Mouse (Mus musculus): ENCODE results near the gene Greb1.

The Greb1 gene

DNA sequence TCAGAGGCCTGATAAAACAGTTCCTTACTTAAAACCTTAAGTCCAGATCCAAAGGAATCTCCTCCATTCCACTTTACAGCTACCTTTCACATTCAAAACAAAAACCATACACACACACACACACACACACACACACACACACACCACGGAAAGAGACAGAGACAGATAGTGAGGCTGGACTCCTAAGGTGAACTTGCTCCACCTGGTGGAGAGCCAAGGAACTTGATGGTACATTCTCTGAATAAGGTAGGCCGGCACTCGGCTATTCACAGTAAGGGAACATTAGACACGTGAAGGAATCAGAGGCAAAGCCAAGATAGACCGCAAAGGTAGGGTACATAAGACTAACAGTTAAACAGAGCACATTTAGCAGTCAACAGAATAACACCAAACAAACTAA, 4.8 kb upstream of the Greb1 start:
- DNase-seq (ENCODE audit: low read depth, low spot score), result peak; percentile 62

DNA sequence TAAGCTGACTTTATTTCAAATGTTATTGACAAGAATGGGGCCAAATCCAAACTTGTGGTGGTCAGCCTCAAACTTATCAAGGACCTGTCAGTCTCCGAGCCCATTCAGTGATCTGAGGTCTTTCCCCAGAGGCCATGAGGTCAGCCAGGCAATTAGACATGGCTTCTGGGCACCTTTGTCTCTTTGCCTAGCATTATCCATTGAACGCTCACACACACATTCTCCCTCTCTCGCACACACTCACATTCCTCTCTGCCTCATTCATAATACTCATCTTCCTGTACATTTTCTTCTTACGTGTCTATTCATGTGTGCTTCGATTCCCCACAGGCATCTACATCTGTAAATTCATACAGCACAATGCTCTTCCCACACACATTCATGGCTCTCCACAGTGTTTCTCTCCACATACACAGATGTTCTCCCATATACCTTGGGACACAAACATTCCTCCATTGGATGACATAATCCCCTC, 3.3 kb upstream of the Greb1 start:
- DNase-seq (ENCODE audit: low read depth, low spot score), result no peak

DNA sequence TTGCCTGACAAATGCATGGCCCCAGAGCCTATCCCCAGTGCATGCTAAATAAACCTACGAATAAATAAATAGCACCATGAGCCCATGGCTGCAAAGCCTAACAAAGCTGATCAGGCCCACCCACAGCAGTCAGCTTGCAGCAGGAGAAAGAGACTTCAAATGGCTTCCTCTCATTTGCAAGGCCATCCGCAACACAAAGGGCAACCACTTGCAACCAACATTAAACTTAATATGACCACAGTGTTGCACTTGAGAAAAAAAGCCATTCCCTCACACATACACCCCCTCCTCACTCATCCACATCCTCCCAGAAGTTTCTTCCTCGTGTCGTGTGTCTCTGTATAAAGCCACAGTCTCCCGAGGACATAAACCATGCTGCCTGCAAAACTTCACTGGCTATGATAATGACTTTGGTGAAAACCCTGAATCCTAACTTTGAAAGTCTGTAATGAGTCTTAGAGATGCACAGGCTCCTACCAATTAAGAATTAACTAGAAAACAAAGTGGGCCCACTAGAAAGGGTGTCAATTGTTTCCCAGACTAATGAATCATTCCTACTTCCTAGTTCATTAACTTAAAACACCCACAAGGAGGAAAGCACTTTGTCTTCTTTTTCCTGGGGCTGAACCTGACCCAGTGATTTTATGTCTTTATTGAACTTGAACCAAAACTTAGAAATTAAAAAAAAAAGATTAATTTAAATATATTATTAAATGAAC, 2.7 kb upstream of the Greb1 start:
- DNase-seq (ENCODE audit: low read depth, low spot score), result no peak

DNA sequence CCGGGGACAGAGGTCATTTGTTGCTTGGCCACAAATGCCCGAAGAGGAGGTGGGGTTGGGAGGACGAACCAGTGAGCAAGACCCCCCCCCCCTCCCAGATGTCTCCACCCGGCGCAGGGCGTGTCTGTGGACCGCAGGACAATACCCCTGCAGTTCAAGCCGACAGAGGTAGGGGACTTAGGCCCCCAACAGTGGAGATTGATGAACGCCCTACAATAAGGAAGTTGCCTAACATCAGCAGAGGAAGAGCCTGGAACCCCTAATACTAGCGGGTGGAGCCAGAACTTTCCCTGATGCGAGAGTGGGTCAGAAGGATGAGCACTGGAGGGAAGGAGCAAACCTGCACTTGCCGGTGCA, 251 bp upstream of the Greb1 start:
- no peak for DNase-seq (ENCODE audit: low read depth, low spot score)

DNA sequence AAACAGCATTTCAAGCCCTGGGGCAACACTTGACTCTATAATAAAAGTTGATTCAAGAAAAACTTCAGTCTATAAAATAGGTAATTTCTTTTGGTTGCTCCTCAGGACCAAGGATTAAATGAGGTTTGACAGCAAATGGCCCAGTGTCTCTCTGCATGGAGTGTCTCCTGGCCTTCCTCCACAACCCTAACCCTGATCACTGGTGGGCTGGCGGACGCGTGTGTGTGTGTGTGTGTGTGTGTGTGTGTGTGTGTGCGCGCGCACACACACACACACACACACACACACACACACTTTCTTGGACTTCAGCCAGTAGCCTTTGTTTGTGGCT, 793 bp downstream of the Greb1 start:
- DNase-seq (ENCODE audit: low read depth, low spot score), result no peak

DNA sequence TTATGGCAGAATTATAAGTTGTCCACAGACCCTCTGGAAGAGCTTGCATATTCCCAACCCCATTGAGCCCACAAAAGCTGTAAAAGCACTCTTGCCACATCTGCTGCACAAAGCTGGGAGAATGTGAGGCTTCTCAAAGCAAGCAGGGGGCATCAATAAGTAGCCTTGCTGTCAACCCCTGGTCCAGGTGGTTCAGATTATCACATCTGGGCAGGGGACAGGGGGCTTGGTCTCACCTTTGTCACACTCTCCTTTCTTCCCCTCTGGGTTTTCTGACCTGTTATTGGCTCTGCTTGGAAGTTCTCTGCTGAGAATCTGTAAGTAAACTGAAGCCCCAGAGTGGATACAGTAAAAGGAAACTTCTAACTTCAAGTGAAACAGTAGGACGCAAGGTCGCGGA, 1.8 kb downstream of the Greb1 start:
- no peak for DNase-seq (ENCODE audit: low read depth, low spot score)

DNA sequence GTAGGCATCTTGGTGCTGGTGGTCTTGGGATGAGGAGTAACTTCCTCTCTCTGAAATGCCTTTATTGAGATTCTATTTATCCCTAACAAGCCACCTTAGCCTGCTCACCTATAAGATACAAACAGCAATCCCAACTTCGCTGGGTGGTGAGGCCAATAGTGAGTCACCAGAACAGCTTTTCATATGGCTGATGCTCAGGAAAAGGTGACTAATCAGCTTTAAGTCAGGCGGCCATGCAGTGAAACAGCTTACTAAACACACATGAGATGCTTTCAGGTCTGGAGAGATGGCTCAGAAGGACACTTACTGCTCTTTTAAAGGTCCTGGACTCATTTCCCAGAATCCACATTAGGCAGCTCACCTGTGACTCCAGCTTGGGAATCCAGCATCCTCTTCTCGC, 4.9 kb downstream of the Greb1 start:
- no peak for DNase-seq (ENCODE audit: low read depth, low spot score)

DNA sequence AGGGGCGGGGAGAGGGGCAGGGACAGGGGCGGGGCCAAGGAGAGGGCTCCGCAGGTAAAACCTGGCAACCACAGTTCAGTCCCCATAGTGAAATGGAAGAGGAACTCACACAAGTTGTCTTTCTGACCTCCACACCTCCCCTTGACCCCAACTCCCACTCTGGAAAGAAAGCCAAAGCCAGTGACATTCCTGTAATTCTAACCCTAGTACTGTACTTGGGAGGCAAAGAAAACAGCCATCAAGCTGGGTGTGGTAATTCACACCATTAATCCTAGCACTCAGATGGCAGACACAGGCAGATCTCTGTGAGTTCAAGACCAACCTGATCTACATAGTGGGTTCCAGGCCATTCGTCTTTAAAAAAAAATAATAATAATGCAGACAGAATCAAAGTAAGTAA, 7.3 kb downstream of the Greb1 start:
- DNase-seq (ENCODE audit: low read depth, low spot score), result no peak

DNA sequence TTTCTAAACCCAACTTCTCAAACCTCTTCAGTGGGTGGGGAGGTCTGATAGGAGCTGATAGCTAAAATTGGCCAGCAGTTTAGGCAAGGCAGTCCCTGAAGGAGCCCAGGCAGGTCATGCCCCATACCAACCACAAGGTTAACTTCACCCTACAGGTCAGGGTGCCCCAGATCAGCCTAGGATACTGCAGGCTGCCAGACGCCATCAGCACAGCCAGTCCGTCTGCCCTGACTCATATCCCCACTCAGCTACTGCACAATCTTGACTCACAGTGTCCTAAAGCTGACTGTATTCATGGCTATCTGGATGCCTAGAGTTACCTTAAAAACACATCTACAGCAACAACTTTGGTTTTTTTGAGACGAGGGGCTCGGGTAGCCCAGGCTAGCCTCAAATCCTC, 10.2 kb downstream of the Greb1 start:
- DNase-seq (ENCODE audit: low read depth, low spot score), result no peak

DNA sequence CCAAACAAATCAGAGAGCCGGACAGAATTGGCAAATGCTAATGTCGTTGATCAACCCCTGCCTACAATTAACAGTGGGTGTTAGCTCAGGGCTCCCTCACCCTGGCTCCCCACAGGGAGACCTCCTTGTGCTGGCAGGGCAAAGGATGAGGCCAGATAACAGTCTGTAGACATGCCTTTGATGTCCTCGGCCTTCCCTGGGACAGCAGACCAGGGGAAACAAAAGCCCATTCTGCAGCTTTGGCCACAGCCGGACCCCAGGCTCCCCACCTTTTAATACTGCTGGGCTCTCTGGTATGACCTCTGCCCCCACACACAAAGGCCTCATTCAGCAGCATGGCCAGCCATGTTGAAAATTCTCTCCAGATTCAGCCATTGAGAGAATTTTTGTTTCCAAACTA, 10.9 kb downstream of the Greb1 start:
- DNase-seq (ENCODE audit: low read depth, low spot score), result no peak

DNA sequence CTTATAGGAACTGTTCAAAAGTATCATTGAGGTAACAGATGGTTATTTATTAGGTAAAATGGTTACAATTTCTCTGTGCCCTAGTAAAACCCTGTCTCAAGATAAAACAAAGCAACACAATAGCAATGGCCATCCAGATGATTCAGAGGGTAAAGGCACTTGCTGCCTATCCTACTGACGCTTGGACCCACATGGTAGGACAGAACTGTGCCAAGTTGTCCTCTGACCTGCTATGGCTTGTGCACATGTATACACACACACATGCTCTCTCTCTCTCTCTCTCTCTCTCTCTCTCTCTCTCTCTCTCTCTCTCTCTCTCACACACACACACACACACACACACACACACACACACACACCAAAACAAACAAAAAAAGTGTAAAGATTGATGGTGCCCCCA, 11.5 kb downstream of the Greb1 start:
- no peak for DNase-seq (ENCODE audit: low read depth, low spot score)

DNA sequence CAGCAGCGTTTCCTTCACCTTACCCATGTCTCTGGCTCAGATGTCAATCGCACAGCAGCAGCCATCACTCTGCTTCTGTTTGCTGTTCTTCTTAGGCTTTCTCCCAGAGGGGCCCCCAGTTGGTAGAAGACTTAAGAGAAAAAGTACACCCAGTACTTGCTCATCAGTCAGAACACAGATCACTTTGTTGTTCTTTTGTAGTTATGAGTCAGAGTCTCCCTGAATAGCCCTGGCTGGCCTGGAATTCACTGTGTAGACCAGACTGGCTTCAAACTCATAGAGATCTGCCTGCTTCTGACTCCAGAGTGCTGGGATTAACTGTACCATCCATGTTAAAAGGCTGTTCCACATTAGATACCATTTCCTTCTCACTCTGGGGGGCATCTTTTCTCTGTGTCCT, 12.1 kb downstream of the Greb1 start:
- no peak for DNase-seq (ENCODE audit: low read depth, low spot score)

DNA sequence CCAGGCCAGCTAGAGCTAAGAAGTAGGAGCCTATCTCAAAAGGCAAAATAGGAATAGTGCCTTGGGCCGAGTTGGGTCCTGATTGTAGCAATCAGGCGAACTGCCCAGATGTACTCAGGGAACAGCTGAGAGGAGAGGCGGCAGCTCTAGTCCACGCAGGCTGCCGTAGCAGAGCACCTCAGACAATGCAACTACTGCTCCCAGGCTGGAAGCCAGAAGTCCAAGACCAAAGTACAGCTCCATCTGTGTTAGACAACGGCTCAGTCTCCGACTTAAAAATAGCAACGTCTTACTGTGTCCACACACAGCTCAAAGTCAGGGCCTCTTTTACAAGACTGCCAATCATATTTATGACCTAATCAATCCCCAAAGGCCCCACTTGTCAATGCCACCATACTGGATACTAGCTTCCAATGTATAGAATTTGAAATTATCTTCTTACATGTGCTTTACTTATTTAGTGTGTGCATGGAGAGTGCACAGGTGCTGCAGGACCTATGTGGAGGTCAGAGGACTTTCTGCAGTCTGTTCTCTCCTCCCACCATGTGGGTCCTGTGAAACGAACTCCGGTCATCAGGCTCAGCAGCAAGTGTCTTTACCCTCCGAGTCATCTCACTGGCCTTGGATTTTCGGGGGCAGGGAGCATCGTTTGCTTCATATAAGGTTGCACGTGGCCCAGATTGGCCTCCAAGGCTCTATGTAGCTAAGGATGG, 19.5 kb downstream of the Greb1 start:
- DNase-seq (ENCODE audit: low read depth, low spot score), result no peak

DNA sequence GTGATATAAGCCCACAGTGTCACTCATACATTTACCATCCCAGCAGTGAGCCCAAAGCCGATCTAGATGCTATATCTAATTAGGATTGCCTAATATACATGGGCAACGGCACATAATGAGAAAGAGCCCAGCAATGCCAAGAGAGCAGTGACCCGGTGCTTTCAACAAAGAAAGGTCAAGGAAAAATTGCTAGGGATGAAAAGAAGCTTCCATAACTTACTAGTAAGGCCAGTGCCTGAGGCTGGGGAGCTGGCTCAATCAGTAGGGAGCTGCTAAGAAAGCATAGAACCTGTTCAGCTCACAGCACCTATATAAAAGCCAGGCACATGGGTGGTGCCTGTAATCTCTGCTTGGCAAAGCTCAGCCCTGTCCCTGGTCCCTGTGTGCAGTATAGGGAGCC, 20.4 kb downstream of the Greb1 start:
- no peak for DNase-seq (ENCODE audit: low read depth, low spot score)

DNA sequence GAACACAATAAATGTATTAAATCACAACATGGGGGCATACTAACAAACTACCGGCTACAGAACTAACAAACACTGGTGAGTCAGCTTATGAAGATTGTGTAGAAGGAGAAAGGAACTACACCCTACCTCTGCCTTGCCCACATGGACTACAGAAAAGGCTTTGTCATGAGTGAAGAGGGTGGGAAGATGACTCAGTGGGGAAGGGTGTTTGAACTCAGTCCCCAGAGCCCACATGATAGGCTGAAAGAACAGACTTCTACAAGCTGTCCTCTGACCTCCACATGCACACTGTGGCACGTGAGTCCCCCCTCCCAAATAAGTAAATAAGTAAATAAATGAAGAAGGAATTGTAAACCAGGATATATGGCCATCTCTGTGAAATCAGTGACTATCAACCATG, 21.5 kb downstream of the Greb1 start:
- DNase-seq (ENCODE audit: low read depth, low spot score), result no peak

DNA sequence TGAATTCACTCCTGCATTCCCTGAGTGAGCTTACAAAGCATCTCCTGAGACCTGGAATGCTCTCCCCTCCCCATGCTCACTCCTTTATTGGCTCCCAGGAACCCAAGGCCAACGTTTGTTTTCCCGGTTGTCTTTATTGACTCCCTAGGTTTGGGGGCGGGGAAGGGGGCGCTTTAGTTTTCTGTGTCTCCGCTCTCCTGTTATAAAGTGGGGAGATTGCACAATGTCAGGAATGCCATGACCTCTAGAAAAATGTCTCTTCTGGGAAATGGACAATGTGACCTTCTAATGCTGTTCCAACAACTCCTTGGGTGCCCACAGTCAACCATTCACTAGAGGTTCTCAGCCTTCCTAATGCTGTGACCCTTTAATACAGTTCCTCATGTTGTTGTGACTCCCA, 22.2 kb downstream of the Greb1 start:
- DNase-seq (ENCODE audit: low read depth, low spot score), result no peak

DNA sequence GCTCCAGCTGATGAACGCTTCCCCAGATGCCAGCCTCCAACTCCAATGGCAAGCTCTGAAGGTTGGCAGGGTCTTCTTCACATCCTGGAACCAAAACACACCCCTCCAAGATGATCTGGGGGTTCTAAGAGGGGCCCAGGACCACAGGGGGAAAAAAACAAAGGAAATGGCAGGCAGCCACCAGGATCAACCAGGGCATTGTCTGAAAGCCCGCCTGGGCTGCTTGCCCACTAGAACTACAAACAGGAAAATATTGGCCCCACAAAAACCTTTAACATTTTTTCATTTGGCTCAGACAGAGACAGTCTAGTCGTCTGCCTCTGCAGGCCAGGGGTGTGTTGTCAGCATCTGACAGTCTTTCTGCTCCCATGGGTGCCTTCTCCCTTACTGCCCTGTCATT, 25.3 kb downstream of the Greb1 start:
- DNase-seq (ENCODE audit: low read depth, low spot score), result no peak

DNA sequence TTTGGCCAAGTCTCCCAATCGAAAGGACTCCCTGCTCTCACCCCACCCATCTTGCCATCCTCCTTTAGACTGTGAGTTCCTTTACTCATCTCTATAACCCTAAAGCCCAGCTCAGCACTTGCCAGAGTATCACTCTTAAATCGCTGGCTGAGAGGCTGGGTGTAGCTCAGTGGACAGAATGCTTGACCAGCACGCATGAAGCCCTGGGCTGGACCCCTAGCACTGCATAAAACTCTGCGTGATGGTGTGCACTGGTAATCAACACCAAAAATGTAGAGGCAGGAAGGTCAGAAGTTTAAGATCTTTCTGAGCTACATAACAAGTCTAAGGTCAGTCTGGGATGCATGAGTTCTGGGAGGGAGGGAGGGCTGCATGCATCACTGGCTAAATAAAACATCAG, 26.1 kb downstream of the Greb1 start:
- DNase-seq (ENCODE audit: low read depth, low spot score), result no peak

DNA sequence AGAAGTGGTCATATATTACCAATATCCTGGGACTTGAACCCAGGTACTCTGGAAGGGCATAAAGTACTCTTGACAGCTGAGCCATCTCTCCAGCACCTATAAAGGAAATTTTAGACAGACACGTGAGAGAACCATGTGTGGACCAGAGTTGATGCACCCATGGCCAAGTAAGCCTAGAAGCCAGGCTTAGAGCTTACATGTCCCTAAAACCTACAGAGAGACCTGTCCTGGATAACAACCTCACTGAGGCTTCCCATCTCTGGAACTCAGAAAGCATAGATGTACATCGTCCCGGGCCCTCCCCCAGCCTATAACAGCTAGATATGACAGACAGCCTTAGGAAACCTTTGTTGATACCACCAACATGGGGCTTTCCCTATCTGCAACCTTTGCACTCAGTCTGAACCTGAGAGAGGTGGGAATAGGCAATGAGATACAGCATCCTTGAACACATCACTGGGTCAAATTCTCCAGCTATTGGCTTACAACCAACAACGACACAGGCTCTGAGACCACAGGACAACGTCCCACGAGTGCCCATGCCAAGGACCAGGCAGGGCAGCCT, 31.0 kb downstream of the Greb1 start:
- DNase-seq (ENCODE audit: low read depth, low spot score), result no peak

DNA sequence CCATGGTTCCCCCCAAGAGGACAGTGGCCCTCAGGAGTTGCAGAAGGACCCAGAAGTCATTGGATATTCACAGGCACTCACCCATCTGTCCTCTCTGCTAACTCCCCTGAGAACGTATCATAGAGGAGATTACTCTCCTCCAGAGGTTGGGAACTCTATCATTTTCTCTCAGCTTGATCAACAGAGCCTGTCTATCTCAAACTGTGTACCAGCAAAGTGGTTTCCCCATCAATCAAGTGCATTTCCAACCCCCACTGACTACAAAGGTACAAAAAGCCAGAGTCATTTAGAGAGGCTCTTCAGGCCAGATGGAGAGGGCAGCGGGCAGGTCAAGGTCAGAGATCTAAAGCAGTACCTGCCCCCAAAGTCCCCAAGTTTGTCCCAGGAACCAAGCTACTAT, 32.0 kb downstream of the Greb1 start:
- no peak for DNase-seq (ENCODE audit: low read depth, low spot score)

DNA sequence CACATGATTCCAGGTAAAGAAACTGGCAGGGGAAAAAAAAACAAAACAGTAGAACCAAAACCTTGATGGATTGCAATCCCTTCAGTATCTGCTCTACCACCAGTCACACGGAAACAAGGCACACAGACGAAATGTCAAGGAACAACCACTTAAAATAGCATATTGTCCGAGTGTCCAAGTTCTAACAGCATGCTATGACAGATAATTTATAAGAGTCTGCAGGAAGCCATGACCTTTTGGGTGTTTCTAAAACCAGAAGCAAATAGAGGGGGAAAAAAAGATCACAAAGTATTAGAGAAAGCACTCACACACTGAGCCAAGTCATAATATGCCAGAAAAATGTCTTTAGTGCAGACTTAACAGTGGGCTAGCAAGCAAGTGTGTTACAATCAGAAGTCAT, 32.4 kb downstream of the Greb1 start:
- DNase-seq (ENCODE audit: low read depth, low spot score), result no peak

DNA sequence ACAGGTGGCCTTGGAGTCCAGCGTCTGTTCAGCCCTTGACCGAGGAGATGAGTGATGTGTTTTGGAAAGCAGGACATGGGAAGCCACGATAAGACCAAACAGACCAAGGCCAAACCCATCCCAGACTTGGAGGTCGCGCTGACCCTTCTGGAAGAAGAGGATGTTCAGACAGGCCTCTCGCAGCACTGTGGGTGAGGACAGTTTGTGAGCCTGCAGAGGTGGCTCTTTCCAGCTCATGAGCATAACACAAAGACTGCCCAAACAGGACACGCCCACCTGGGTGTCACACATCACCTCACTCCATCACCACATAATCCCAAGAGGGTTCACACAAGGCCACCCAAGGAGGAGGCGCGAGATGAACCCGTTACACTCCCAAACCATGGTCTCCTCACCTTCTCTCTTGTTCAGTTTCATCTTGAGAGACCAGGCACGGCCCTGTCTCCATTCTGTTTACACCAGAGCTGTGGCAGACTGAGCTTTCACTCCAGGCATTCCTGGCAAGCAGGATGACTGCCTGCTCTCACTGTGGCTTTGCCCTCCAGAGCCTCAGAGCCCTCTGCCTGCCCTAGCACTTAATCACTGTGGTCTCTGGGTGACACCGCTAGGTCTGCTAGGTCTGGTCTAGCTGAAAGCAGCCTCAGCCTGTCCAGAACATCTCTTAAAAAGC, 35.8 kb downstream of the Greb1 start:
- no peak for DNase-seq (ENCODE audit: low read depth, low spot score)

Measured in telencephalon, adult 2 months (tissue).